14 mouse cellular contexts compared by ENCODE assay signal in genomic region chr3:35883267-35883666, GRCm38 (mm10). TPM values are rescaled to one million over a fixed set of nuclear protein-coding genes. Genes with fewer than 3 reads are reported as not detected.
DNase-seq lines count a peak whose midpoint lies in the region; ATAC-seq and TF ChIP-seq lines count a peak whose summit lies in the region.
"Had no signal": no experiment of that assay in that cellular context is flagged by ENCODE, and none has a peak within 500 bp of the region (broad histone marks: within the 10 kb centered on the region; RNA-seq: fewer than 3 reads in every experiment).

No protein-coding gene starts in this region.

- H3K9me3 ChIP-seq in ES-E14 (ENCODE audit: control insufficient read depth, insufficient read depth, low read depth, low read length), result no peaks in the 10 kb centered on the region
- H3K9me3 ChIP-seq: midbrain, embryonic 13.5 days had no signal

- intact Hi-C loops in left cerebral cortex, adult 2 months (cut with DNase I), result no loop called here
- intact Hi-C loops in left cerebral cortex, postnatal 10 days (cut with DNase I), result no loop called here
- intact Hi-C loops in gastrocnemius, postnatal 36 days (cut with DNase I), result no loop called here

- H3K4me3 ChIP-seq in left cerebral cortex, adult 2 months, result no peak overlapping the region
- H3K4me3 ChIP-seq in ES-E14 (ENCODE audit: insufficient read depth in 1 of 2, low read depth in 1 of 2, low read length in 2 of 2, poor library complexity in 1 of 2, severe bottlenecking in 1 of 2), result no peak overlapping the region
- H3K4me3 ChIP-seq: midbrain, embryonic 13.5 days had no signal

- no peaks in the 10 kb centered on the region for H3K36me3 ChIP-seq in ES-E14 (ENCODE audit: control insufficient read depth, insufficient read depth, low read length, poor library complexity, severe bottlenecking)

- peak; percentile 26 for TF ChIP-seq CTCF in left cerebral cortex, adult 2 months (IDR thresholded peaks at IDR 0.05)

- no peak overlapping the region for H3K27ac ChIP-seq in left cerebral cortex, adult 2 months
- no peak overlapping the region for H3K27ac ChIP-seq in ES-E14 (ENCODE audit: insufficient read depth, low read depth, low read length, poor library complexity, severe bottlenecking)
- H3K27ac ChIP-seq: midbrain, embryonic 13.5 days had no signal

- in situ Hi-C loops in ES-E14 (cut with MboI; ENCODE audit: low sequenced_read_pairs in 2 of 2, unreplicated experiment in 2 of 2), result no loop called here

- no peak for DNase-seq in left cerebral cortex, adult 2 months (ENCODE audit: extremely low spot score in 1 of 2, low spot score in 2 of 2)
- no peak for DNase-seq in left cerebral cortex, postnatal 10 days (ENCODE audit: extremely low spot score in 1 of 2, low spot score in 2 of 2)
- DNase-seq in A20 (ENCODE audit: low read depth, low spot score) (peak; percentile 30), ES-E14 (ENCODE audit: low read depth, low spot score) (no peak)
- DNase-seq in gastrocnemius, postnatal 36 days, result no peak
- DNase-seq: adrenal gland, adult 2 months; heart, adult 11 months; kidney, postnatal 14 days; spleen, adult 18-20 months had no signal

- H3K9ac ChIP-seq in ES-E14 (ENCODE audit: insufficient read depth, low read depth, low read length, poor library complexity, severe bottlenecking), result no peak overlapping the region
- H3K9ac ChIP-seq: midbrain, embryonic 13.5 days had no signal

- peak; percentile 71 for ATAC-seq in megakaryocyte progenitor cell, adult 5-6 weeks (replicated peaks; ENCODE audit: poor library complexity)
- ATAC-seq in erythroid progenitor cell, adult 5-6 weeks (replicated peaks; ENCODE audit: low FRiP score, poor library complexity, severe bottlenecking), result no peak
- ATAC-seq: forebrain, embryonic 16.5 days; inflammation-experienced regulatory T-cells, adult 6 months; midbrain, embryonic 13.5 days had no signal

- H3K4me1 ChIP-seq in ES-E14 (ENCODE audit: control insufficient read depth in 2 of 2, insufficient read depth in 2 of 2, low read length in 2 of 2, poor library complexity in 1 of 2), result no peaks in the 10 kb centered on the region; a peak in 1 of 4 replicates
- H3K4me1 ChIP-seq: midbrain, embryonic 13.5 days had no signal

TF ChIP-seq in ES-E14, 5 proteins besides CTCF, POLR2A, EP300 and RAD21:
- no peak for TF ChIP-seq ZNF384 (IDR thresholded peaks at IDR 0.05; ENCODE audit: low read depth, low read length)
- TF ChIP-seq MAFK (IDR thresholded peaks at IDR 0.05; ENCODE audit: insufficient read depth, low read depth, low read length), result 0 out of 2 replicates have a peak, but pooled peaks have one; percentile 36

RNA-seq across cellular contexts. Expression of gene Dcun1d1, which starts 54.0 kb away (rescaled TPM):
- total RNA-seq in left cerebral cortex, adult 2 months (2021), result 10 to 100 TPM; 70.2 to 77.4 TPM
- total RNA-seq in left cerebral cortex, postnatal 10 days (2021), result 10 to 100 TPM; 69.2 to 73.8 TPM
- 28.2 and 32.3 TPM in 2 replicates for total RNA-seq in ES-E14 (2012; rRNA removed)
- 134 and 137 TPM in 2 replicates for total RNA-seq in megakaryocyte progenitor cell, adult 5-6 weeks (2015)
- total RNA-seq in megakaryocyte progenitor cell, adult 5-6 weeks (2017), result 145 and 219 TPM in 2 replicates
- total RNA-seq in gastrocnemius, postnatal 36 days (2021), result 10 to 100 TPM; 76.0 to 76.4 TPM
- total RNA-seq in erythroid progenitor cell, adult 5-6 weeks (2015; ENCODE audit: low replicate concordance), result 114 and 132 TPM in 2 replicates
- total RNA-seq in erythroid progenitor cell, adult 5-6 weeks (2017; ENCODE audit: low replicate concordance), result 152 and 181 TPM in 2 replicates
